Mouse (Mus musculus): ENCODE results near the gene Rassf7. TPM values are rescaled to one million over a fixed set of nuclear protein-coding genes. Genes with fewer than 3 reads are reported as not detected.

Rassf7 gene
- polyA plus RNA-seq, 1 experiment from 2014 or later = 20.2 TPM

DNA sequence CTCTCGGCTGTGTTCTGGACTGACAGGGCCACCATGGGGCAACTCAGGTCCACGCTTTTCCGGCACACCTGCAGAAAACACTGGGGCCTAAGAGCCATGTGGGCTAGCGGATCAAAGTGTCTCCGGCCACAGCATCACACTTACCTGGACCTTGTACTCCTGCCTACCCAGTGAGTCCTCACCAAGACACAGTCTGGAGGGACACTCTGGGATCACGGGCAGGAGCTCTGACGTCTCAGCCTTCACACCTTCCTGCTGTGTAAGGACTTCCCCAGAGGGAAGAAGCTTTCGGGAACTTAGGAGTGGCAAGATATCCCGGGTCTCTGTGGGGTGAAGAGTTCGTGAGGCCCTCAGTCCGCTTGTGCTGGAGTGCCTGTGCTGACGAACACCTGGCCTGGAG, 5.5 kb upstream of the Rassf7 start:
- no peak overlapping the region for H3K4me3 ChIP-seq (replicated peaks; ENCODE audit: low read length)
- no peak overlapping the region for H3K4me2 ChIP-seq (replicated peaks)
- no peak overlapping the region for H3K9ac ChIP-seq
- no peak overlapping the region for H3K27ac ChIP-seq
- H3K9me3 ChIP-seq (ENCODE audit: control insufficient read depth, low read length) = no peaks in the 10 kb centered on the region
- H3K36me3 ChIP-seq (replicated peaks; ENCODE audit: control insufficient read depth, insufficient read depth) = no peaks in the 10 kb centered on the region
- peaks cover 4% of the 10 kb centered on the region; the same call in 1 of the 2 replicates for H3K4me1 ChIP-seq (replicated peaks; ENCODE audit: control insufficient read depth, insufficient read depth, low read length)
- no peak for DNase-seq (ENCODE audit: low spot score)
- WGBS = 88% methylated on average over 12 of the region's 12 CpGs
- no peaks in the 10 kb centered on the region for H3K27me3 ChIP-seq (ENCODE audit: control insufficient read depth, insufficient read depth, low read length)
- no peak for ATAC-seq (ENCODE audit: low FRiP score)

DNA sequence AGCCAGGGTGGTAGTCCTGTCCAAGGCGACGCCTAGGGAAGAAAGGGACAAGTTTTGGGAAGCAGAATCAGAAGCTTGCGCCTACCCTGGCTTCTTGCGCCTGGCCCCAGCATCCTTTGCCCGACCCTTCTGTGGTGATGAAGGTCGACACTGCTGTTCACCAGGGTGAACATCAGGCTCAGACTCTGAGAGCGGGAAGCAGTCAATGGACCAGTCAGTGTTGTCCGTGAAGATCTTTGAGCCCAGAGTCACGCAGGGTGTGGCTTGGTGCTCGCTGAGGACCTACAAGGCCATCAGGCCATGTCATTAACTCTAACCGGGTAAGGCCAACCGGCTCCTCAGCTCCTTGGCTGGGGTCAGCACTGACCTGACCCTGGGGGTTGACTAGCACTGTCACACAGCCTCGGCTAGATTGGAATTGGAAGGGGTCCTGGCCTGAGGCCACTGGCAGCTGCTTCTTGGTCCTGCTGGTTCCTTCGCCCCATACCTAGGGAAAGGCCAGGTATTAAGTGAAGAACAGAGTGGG, 5.0 kb upstream of the Rassf7 start:
- ATAC-seq (ENCODE audit: low FRiP score) (no peak), DNase-seq (ENCODE audit: low spot score) (no peak)
- Histone ChIP-seq H3K9ac (no peak overlapping the region), H3K4me1 (replicated peaks; ENCODE audit: control insufficient read depth, insufficient read depth, low read length) (peaks cover 5% of the 10 kb centered on the region; the same call in 1 of the 2 replicates), H3K4me3 (replicated peaks; ENCODE audit: low read length) (no peak overlapping the region), H3K4me2 (replicated peaks) (no peak overlapping the region), H3K36me3 (replicated peaks; ENCODE audit: control insufficient read depth, insufficient read depth) (no peaks in the 10 kb centered on the region), H3K27me3 (ENCODE audit: control insufficient read depth, insufficient read depth, low read length) (no peaks in the 10 kb centered on the region), H3K9me3 (ENCODE audit: control insufficient read depth, low read length) (no peaks in the 10 kb centered on the region), H3K27ac (no peak overlapping the region)
- 91% methylated on average over 14 of the region's 14 CpGs for WGBS

DNA sequence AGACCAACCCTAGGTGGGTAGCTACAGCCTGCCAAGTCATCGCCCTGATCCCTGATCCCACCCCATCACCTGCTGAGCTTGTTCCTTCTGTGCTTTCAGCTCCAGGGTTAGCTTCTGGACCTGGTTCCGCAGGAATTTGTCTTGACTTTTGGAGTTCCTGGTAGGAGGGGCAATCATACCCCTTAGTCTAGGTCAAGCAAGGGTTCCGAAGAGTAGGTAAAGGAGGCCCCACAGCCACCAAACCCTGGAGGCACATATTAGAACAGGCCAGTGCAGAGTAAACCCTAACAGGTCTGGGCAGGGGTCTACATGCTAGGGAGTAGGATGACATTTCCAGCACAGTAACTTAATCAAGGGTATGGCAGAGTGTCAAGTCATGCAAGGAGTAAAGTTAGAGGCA, 2.5 kb upstream of the Rassf7 start:
- DNase-seq (ENCODE audit: low spot score) (no peak), ATAC-seq (ENCODE audit: low FRiP score) (no peak)
- H3K36me3 ChIP-seq (replicated peaks; ENCODE audit: control insufficient read depth, insufficient read depth) = no peaks in the 10 kb centered on the region; the same call in 1 of the 2 replicates
- no peaks in the 10 kb centered on the region for H3K9me3 ChIP-seq (ENCODE audit: control insufficient read depth, low read length)
- no peak overlapping the region for H3K27ac ChIP-seq
- no peak overlapping the region for H3K4me3 ChIP-seq (replicated peaks; ENCODE audit: low read length)
- H3K9ac ChIP-seq = no peak overlapping the region
- WGBS = 84% methylated on average over 3 of the region's 3 CpGs
- no peak overlapping the region for H3K4me2 ChIP-seq (replicated peaks)
- peaks cover 14% of the 10 kb centered on the region for H3K4me1 ChIP-seq (replicated peaks; ENCODE audit: control insufficient read depth, insufficient read depth, low read length)
- no peaks in the 10 kb centered on the region for H3K27me3 ChIP-seq (ENCODE audit: control insufficient read depth, insufficient read depth, low read length)

DNA sequence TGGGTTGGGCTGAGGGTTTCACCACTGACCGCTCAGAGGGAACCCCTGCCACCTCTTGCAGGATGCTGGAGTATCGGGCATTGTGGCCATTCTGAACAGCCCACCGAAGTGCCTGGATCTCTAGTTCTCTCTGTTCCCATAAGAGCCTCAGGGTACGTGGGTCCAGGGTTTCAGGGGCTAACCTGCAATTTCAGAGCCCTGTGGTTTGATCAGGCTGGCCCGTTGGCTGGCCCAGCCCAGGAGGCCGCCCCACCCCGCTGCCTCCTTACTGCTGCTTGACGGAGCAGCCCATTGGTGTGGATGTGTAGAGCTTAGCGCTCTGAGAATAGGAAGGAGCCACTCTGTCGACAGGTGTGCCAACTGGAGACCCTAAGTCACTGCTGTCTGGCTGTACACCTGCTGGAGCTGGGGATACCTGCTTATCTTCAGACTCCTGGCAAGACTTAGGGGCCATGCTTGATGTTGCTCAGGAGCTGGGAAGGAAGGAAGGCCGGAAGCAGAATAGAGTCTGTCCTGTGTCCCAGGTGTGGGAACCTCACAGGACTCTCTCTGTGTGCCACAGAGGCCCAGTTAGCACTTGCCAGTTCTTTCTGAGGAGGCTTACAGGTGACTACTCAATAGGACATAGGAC, 1.9 kb upstream of the Rassf7 start, which contains the start of gene Lmntd2:
Gene Lmntd2 (minus strand): TSS at position 476 of the 631 bp plus-strand sequence.
- peak within 1 kb of the TSS; percentile 50 for H3K9ac ChIP-seq

DNA sequence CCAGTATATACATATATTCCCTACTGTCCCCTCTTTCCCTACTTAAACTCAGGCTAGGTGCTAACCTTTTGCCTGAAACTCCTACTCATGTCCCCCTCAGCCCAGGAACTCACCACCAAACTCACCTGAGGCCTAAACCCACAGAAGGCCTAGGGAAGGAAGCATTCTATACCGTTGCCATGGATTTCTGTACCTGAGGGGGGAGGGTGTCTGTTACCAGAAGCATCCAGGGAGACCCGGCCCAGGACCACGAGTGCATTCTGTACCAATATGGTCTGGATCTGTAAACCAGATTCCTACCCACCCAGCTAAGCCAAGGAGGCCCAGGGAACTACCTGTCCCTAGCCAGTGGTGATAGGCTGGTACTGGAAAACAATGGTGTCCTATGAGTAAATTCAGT, 1.4 kb upstream of the Rassf7 start:
- WGBS = 90% methylated on average over 3 of the region's 3 CpGs
- H3K27me3 ChIP-seq (ENCODE audit: control insufficient read depth, insufficient read depth, low read length) = no peaks in the 10 kb centered on the region

More for the DNA sequence above, 1.9 kb upstream of the Rassf7 start, which contains the start of gene Lmntd2:
- peak within 1 kb of the TSS; percentile 62 for H3K4me3 ChIP-seq (replicated peaks; ENCODE audit: low read length)
- no peaks in the 10 kb centered on the region; the same call in 1 of the 2 replicates for H3K36me3 ChIP-seq (replicated peaks; ENCODE audit: control insufficient read depth, insufficient read depth)
- ATAC-seq (ENCODE audit: low FRiP score) = no peak
- DNase-seq (ENCODE audit: low spot score) = no peak
- H3K27ac ChIP-seq = peak within 1 kb of the TSS; percentile 76
- no peaks in the 10 kb centered on the region for H3K27me3 ChIP-seq (ENCODE audit: control insufficient read depth, insufficient read depth, low read length)
- H3K4me2 ChIP-seq (replicated peaks) = peak within 1 kb of the TSS; percentile 83
- WGBS = 92% methylated on average over 11 of the region's 11 CpGs
- peaks cover 14% of the 10 kb centered on the region for H3K4me1 ChIP-seq (replicated peaks; ENCODE audit: control insufficient read depth, insufficient read depth, low read length)
- H3K9me3 ChIP-seq (ENCODE audit: control insufficient read depth, low read length) = no peaks in the 10 kb centered on the region

DNA sequence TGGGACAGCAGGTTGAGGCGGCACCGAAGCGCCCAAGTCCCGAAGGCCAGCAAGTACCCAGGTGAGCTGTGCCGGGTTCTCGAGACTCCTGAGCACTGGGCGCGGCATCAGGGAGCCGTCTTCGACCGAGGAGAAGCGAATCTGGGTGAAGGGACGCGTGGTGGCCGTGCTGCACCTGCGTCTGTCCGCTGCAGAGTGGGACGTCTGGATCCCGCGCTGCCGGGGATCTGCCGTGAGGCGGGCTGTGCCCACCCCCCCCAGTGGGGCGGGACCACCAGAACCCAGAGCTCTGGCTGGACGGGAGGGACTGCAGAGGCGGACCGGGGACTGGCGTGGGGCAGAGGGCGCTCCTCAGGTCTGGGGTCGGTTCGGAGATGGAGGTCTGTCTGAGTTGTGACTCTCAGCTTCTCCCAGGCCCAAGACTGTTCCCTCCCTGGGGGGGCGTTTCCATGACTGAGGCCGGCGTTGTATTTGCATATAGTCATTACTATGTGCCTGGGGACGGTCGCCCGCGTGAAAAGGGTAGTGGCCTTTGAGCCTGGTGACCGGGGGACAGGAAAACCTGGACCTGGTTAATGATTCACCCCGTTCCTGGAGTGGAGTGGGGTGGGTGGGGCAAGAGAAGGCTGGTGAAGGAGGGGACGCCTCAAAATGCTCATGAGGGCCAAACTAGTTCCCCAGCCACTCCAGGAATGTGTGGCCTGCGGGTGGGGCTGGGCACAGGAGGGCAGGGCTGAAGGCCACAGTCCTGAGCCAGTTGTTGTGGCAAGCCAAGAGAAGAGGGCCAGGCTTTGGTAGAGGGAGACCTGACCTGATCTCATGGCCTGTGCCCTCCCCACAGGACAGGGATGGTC, 447 bp downstream of the Rassf7 start:
- Histone ChIP-seq H3K27me3 (ENCODE audit: control insufficient read depth, insufficient read depth, low read length) (no peaks in the 10 kb centered on the region), H3K9ac (peak overlapping the region; percentile 66), H3K36me3 (replicated peaks; ENCODE audit: control insufficient read depth, insufficient read depth) (no peaks in the 10 kb centered on the region; the same call in 1 of the 2 replicates), H3K4me2 (replicated peaks) (peak overlapping the region; percentile 83), H3K4me1 (replicated peaks; ENCODE audit: control insufficient read depth, insufficient read depth, low read length) (peaks cover 17% of the 10 kb centered on the region), H3K9me3 (ENCODE audit: control insufficient read depth, low read length) (no peaks in the 10 kb centered on the region), H3K27ac (peak overlapping the region; percentile 49; the same call in 1 of the 2 replicates), H3K4me3 (replicated peaks; ENCODE audit: low read length) (peak overlapping the region; percentile 62)
- ATAC-seq (ENCODE audit: low FRiP score) (peak; percentile 68), DNase-seq (ENCODE audit: low spot score) (no peak)
- 1% methylated on average over 41 of the region's 42 CpGs for WGBS

More for the DNA sequence above, 1.4 kb upstream of the Rassf7 start:
- H3K36me3 ChIP-seq (replicated peaks; ENCODE audit: control insufficient read depth, insufficient read depth) = no peaks in the 10 kb centered on the region; the same call in 1 of the 2 replicates
- H3K4me1 ChIP-seq (replicated peaks; ENCODE audit: control insufficient read depth, insufficient read depth, low read length) = peaks cover 14% of the 10 kb centered on the region
- ATAC-seq (ENCODE audit: low FRiP score) = no peak
- H3K4me2 ChIP-seq (replicated peaks) = no peak overlapping the region; the same call in 1 of the 2 replicates
- H3K4me3 ChIP-seq (replicated peaks; ENCODE audit: low read length) = no peak overlapping the region
- no peak for DNase-seq (ENCODE audit: low spot score)
- no peak overlapping the region; the same call in 1 of the 2 replicates for H3K9ac ChIP-seq
- H3K27ac ChIP-seq = no peak overlapping the region
- H3K9me3 ChIP-seq (ENCODE audit: control insufficient read depth, low read length) = no peaks in the 10 kb centered on the region

DNA sequence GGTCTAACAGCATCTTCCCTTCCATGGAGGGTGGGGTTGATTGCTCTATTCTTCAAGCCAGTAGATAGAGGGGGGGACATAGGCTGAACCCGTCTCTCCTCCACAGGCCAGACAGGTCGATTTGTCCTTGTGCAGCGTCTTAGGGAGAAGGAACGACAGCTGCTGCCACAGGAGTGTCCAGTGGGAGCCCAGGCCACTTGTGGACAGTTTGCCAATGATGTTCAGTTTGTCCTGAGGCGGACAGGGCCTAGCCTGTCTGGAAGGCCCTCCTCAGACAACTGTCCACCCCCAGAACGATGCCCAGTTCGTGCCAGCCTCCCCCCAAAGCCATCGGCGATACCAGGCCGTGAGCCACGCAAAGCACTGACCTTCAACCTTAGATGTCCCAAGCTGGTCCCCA, 1.2 kb downstream of the Rassf7 start:
- Histone ChIP-seq H3K4me3 (replicated peaks; ENCODE audit: low read length) (0 out of 2 replicates have a peak overlapping the region, but pooled peaks have one; percentile 62), H3K4me1 (replicated peaks; ENCODE audit: control insufficient read depth, insufficient read depth, low read length) (peaks cover 22% of the 10 kb centered on the region), H3K9me3 (ENCODE audit: control insufficient read depth, low read length) (no peaks in the 10 kb centered on the region), H3K4me2 (replicated peaks) (peak overlapping the region; percentile 83), H3K27me3 (ENCODE audit: control insufficient read depth, insufficient read depth, low read length) (no peaks in the 10 kb centered on the region), H3K9ac (no peak overlapping the region), H3K27ac (no peak overlapping the region), H3K36me3 (replicated peaks; ENCODE audit: control insufficient read depth, insufficient read depth) (no peaks in the 10 kb centered on the region; the same call in 1 of the 2 replicates)
- DNase-seq (ENCODE audit: low spot score) = no peak
- no peak for ATAC-seq (ENCODE audit: low FRiP score)
- 89% methylated on average over 11 of the region's 11 CpGs for WGBS

DNA sequence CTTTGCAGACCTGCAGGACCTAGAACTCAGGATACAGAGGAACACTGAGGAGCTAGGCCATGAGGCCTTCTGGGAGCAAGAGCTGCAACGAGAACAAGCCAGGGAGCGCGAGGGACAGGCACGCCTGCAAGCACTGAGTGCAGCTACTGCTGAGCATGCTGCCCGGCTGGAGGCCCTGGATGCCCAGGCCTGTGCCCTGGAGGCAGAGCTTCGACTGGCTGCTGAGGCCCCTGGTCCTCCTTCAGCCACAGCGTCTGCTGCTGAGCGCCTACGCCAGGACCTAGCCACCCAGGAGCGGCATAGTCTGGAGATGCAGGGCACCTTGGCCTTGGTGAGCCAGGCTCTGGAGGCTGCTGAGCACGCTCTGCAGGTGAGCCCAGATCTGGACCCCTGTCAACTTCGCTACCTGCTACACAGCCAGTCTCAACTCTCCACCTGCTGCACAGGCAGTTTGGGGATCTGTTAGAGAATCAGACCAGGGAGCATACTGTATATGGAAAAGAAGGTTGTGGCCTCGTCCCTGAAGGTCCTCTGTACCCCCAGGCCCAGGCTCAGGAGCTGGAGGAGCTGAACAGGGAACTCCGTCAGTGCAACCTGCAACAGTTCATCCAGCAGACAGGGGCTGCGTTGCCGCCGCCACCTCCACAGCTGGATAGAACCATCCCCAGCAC, 1.8 kb downstream of the Rassf7 start:
- DNase-seq (ENCODE audit: low spot score) (no peak), ATAC-seq (ENCODE audit: low FRiP score) (no peak)
- H3K4me1 ChIP-seq (replicated peaks; ENCODE audit: control insufficient read depth, insufficient read depth, low read length) = peaks cover 28% of the 10 kb centered on the region
- H3K4me3 ChIP-seq (replicated peaks; ENCODE audit: low read length) = no peak overlapping the region
- no peak overlapping the region for H3K27ac ChIP-seq
- H3K36me3 ChIP-seq (replicated peaks; ENCODE audit: control insufficient read depth, insufficient read depth) = no peaks in the 10 kb centered on the region; the same call in 1 of the 2 replicates
- no peaks in the 10 kb centered on the region for H3K27me3 ChIP-seq (ENCODE audit: control insufficient read depth, insufficient read depth, low read length)
- no peak overlapping the region for H3K4me2 ChIP-seq (replicated peaks)
- 89% methylated on average over 17 of the region's 17 CpGs for WGBS
- no peak overlapping the region for H3K9ac ChIP-seq
- no peaks in the 10 kb centered on the region for H3K9me3 ChIP-seq (ENCODE audit: control insufficient read depth, low read length)
